Mouse (Mus musculus) embryonic fibroblast, embryonic 13.5 days (primary cell): ENCODE measurements around the gene Akr1cl.

Experiments
- CTCF ChIP-seq: IDR thresholded peaks from 2 replicates; pipeline ENCODE4 v1.5.1; 2011; ENCODE audit warnings: mild to moderate bottlenecking, control low read depth, low read length, moderate library complexity, borderline replicate concordance; ENCODE audit not compliant: insufficient read depth
- POLR2A ChIP-seq: IDR thresholded peaks from 2 replicates; pipeline ENCODE4 v1.6.1; 2011; ENCODE audit warnings: low read depth, mild to moderate bottlenecking, control low read depth, low read length, moderate library complexity

- no peak for TF ChIP-seq CTCF
- no peak for TF ChIP-seq POLR2A
Observed at GRCm38 (mm10) chr1:65035513-65035912, 3.0 kb upstream of the Akr1cl start.
